Mouse (Mus musculus) left cerebral cortex, adult 11 months (tissue): ENCODE data around the gene Dyrk1a.
A peak's percentile ranks its signal among the peaks of the same experiment; 100 is the strongest.
"Not testable (repeated sequence)": the region's sequence is repeated elsewhere in the genome, so short reads cannot be mapped to it uniquely, and the experiment has no call there.

Source experiments
- DNase-seq: peaks from one replicate; pipeline ENCODE4 v3.0.0; 2022; ENCODE audit warnings: low spot score

Dyrk1a gene

DNA sequence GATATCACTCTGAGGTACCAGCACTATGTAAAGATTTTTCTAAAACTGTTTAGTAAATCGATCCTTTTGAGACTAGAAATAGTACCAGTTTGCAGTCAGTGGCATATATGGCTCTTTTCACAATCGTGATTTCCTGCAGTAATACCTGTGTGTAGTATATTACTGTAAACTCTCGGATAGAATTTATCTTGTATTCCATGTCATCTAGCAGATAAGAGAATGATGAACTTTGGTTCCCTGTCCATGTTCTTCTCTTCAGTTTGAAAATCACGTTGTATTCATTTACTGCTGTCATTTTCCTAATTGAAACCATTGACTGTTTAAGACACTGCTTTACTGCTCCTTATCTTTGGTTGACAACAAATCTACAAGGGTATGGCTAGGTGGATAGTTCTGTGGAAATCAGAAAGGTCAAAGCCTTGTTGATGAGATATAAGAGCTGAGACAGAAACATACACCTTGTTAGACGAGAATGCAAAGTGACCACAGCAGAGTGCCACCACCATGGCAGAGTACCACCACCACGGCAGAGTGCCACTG lies 62.7 kb downstream of the Dyrk1a start:
- no peak for DNase-seq

- DNase-seq = no peak
Observed at GRCm38 (mm10) chr16:94633012-94633411, 63.2 kb downstream of the Dyrk1a start.

GRCm38 (mm10) chr16:94637423-94637822 lies 67.6 kb downstream of the Dyrk1a start:
- DNase-seq = no peak

DNA sequence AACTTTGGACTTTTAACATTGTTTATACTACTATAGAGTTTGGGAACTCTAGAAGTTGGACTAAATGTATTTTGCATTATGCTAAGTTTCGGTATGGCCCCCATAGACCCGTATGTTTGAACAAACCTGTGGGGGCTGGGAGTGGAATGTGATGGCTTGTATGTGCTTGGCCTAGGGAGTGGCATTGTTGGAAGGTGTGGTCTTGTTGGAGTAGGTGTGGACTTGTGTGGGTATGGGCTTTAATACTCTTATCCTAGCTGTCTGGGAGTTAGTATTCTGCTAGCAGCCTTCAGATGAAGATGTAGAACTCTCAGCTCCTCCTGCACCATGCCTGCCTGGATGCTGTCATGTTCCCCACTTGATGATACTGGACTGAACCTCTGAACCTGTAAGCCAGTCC lies 72.0 kb downstream of the Dyrk1a start:
- DNase-seq = no peak

- DNase-seq = no peak
Observed at GRCm38 (mm10) chr16:94647153-94647552, 77.3 kb downstream of the Dyrk1a start.

GRCm38 (mm10) chr16:94647925-94648324 lies 78.1 kb downstream of the Dyrk1a start:
- DNase-seq = no peak

DNA sequence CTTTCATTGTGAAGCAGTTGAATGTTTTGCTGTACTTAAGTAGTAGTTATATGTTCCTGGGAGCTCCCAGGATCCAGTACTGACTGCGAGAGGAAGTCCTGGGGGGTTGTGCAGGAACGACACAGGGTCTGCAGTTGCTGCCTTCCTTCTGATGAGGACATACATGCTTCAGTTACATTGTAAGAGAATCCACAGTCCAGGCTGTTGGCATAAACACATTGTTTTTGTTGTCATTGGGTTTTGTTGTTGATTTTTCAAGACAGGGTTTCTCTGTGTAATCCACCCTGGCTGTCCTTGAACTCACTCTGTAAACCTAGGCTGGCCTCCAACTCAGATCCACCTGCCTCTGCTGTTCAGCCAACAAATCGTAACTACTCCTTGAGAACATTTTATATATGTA lies 80.1 kb downstream of the Dyrk1a start:
- no peak for DNase-seq

DNA sequence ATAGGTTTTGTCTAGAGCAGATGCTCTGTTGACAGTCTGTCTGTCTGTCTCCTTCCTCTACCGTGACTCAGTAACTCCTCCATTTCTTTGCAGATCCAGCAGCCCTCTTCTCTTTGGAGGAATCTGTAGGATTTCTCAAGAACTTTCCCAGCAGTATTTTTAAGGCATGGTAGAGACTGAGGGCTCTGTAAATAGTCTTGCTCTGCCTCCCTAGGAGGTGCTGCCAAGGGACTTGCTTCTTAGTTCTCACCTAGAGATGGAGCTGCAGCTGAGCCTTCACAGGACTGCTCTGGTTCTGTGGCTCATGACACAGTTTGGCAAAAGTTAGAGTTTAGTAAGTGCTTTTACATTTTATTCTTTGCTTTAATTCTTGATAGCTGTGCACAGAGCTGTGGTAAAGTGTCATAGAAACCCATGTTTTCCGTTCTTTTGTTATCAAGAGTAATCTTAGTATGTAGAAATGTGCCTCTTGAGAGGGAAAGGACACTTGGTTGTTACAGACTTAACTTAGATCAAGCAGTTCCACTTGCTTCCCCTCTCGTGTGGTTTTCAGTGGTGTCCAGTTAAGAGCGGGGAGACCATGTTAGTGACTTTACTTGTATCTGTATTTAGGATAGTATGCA lies 82.4 kb downstream of the Dyrk1a start:
- no peak for DNase-seq

DNA sequence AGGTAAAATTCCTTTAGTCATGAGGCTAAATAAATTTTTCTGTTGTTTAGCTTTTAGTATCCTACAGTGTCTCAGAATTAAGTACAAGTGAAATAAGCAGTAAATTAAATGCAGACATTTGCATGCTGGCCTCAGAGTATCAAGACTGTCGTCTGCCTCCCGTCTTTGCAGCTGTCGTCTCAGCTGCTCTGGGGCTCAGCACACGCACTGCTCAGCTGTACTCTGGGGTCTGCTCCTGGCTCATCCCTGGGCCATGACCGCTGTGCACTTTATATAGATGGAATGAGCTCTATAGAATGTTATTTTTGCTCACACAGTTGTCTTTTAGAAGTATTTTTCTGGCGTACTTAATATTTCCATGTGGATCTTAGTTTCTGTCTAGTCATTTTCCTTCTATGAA lies 85.3 kb downstream of the Dyrk1a start:
- no peak for DNase-seq

DNA sequence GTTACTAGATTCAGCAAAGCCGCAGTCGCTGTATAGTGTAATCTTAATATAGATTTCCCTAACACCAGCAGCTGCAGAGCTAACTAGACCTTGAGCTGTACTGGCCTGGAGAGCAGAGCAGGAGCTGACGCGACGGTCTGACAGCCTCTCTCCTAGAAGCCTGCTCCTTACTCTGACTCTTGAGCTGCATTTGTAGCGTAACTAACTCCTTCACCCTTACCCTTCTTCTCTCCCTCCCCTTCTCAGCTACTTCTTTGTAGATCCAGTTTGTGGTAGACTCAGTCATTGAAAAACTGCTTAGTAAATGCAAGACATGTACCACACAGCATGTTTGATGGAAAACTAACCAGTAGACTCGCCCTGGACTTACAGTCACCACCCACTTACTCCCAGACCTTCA lies 87.1 kb downstream of the Dyrk1a start:
- no peak for DNase-seq

DNA sequence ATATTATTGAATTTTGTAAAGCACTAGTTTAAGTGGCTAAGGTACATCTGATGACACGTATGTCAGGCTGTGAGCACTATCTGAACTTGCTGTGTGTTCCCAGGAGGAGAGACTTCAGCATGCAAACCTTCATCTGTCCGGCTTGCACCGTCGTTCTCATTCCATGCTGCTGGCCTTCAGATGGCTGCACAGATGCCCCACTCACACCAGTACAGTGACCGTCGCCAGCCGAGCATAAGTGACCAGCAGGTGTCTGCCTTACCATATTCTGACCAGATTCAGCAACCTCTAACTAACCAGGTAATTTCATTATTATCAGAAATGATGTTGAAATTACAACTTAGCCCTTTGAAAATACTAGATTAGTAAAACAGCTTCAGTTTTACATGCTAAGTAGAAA lies 89.6 kb downstream of the Dyrk1a start:
- DNase-seq = no peak

DNA sequence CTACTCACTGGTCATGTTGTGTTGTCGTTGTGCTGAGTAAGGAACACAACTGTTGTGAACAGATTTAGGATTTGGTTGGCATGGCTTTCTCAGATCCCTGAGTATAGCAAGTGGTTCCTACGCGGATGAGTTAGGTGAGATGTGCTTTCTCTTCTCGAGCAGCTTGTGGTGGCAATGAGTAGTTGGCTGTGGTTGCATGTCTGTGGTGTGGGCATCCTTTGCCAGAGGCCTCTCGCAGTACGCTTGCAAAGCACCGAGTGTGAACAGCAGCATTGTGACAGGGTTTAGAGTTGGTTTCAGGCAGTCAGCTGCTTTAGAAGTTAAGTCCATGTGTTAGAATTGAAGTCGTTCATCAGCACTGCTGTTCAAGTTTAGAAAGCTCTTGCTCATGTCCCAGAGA lies 90.4 kb downstream of the Dyrk1a start:
- DNase-seq = peak; percentile 8

DNA sequence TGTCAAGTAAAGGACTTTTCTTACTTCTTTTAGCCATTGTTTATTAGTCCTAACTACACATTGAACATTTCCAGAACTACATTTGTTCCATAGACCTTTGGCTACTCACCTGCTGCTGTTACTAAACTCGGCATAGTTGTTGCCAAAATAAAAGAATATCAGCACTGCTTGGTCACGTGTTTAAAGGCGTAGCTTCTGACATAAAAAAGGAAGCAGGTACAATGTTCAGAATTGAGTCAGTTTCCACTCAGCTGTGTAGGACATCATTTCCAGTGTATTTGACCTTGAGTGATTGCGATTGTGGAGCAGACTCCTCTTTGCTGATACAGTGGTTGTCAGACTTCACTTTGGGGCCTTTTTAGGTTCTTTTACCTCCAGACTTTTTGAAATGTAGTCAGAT lies 97.7 kb downstream of the Dyrk1a start:
- no peak for DNase-seq

- DNase-seq = no peak
Observed at GRCm38 (mm10) chr16:94671313-94671712, 101.5 kb downstream of the Dyrk1a start.

DNA sequence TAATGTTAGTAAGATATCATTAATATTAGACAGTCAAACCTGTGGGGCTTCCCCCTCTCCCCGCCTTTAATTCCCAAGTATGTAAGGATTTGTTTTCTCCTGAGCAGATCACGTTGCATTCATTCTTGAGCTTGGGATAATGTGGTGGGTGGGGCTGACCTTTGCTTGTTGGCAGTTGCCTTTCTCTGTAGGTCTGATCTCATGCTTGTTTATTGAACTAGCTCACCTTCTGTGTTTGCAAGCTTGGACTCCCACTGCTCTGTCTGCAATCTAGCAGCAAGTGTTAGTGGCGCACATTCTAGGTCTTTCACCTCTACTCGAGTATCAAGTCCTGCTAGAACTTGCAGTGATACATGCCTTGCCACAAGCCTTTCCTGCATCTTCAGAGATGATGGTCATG lies 111.1 kb downstream of the Dyrk1a start:
- DNase-seq = no peak

DNA sequence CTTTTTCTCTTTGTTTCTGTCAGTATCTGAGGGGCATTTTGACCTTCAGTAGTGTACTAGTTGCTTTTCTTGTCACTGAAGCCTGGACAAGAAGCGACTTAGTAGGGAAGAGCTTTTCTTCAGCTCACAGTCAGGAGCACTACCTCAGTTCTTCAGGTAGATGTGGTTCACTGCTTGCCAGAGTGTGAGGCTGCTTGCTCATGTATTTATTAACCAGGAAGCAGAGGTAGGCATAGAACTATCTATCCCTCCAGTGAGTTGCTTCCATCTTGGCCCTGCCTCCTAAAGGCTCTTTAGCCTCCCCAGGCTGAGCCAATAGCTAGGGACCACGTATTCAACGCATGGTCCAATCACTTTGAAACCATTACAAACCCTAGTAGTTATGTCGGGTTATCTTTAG lies 112.0 kb downstream of the Dyrk1a start:
- no peak for DNase-seq

DNA sequence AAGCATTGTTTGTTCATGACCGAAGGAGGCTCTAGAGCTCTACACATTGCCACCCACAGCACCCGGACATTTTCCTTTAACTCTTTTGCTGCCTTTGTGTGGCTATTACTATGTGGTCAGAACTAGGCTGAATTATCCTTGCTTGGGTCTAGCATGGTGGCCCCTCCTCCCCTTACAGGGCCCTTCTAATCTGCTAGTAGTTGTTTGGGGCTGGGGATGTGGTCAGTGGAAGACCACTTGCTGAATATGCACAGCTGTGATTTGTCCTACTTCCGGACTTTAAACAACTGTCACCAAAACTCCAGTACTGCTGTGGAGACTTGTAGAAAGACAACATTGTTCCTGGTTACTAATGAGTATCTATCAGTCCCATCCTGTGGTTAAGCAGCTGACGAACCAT lies 114.2 kb downstream of the Dyrk1a start:
- DNase-seq = no peak

GRCm38 (mm10) chr16:94693687-94694305 lies 124.0 kb downstream of the Dyrk1a start:
- DNase-seq = no peak

DNA sequence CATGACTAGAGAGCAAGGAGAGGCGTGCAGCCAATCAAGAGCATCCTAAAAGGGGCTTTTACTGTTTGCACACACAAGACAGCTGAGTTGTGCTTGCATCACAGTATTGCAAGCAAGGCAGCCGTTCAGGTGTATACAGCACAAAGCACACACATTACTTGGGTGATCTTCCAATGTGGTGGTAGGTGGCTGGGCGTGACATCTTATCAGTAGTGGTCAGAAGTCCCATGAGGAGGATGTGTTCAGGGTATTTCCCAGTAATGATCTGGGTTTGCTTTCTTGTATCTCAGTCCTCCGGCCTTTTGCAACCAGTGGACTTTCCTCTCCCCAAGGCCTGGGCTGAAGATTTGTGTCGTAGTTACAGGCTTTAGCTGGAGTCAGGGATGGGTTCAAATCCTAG lies 127.7 kb downstream of the Dyrk1a start:
- no peak for DNase-seq

DNA sequence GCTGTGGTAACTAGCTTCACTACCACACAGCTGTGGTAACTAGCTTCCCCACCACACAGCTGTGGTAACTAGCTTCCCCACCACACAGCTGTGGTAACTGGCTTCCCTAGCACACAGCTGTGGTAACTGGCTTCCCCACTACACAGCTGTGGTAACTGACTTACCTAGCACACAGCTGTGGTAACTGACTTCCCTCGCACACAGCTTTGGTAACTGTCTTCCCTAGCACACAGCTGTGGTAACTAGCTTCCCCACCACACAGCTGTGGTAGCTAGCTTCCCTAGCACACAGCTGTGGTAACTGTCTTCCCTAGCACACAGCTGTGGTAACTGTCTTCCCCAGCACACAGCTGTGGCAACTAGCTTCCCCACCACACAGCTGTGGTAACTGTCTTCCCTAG lies 128.4 kb downstream of the Dyrk1a start:
- DNase-seq = not testable (repeated sequence)

DNA sequence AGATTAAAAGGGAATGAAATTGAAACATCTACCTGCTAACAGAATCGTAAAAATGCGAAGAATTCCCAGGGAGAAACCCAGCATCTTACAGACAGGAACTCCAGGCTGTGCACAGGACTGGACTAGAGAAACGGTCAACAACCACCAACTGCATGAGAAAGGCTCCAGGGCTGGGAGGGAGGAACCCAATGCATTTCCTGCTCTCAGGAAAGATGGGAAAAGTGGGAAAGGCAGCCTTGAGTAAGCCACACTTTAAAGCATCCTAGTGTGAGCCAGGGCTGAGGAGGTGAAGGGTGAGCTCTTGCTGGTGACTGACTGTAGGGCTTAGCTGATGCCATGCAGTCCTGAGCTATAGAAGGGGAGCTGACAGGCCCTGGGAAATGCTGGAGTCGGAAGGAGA lies 131.3 kb downstream of the Dyrk1a start:
- DNase-seq = no peak

- DNase-seq = no peak
Observed at GRCm38 (mm10) chr16:94701971-94702370, 132.2 kb downstream of the Dyrk1a start.

GRCm38 (mm10) chr16:94713480-94714094 lies 143.8 kb downstream of the Dyrk1a start:
- peak; percentile 69 for DNase-seq

GRCm38 (mm10) chr16:94714483-94714882 lies 144.7 kb downstream of the Dyrk1a start:
- no peak for DNase-seq
